Mouse (Mus musculus) megakaryocyte, embryonic 14.5 days (primary cell): ENCODE data around the gene Stk17b. TPM values are rescaled to one million over a fixed set of nuclear protein-coding genes. Genes with fewer than 3 reads are reported as not detected.

Source experiments
- H3K27me3 ChIP-seq: replicated peaks from 2 replicates; pipeline ENCODE3; 2012; ENCODE audit warnings: inconsistent platforms
- H3K36me3 ChIP-seq: replicated peaks from 2 replicates; pipeline ENCODE3; 2012; ENCODE audit warnings: low read length, inconsistent platforms, mixed read lengths
- H3K4me1 ChIP-seq: 2 replicates; pipeline ENCODE4 v1.6.1; 2012; ENCODE audit warnings: inconsistent platforms
- H3K4me3 ChIP-seq: replicated peaks from 2 replicates; pipeline ENCODE3; 2012; ENCODE audit warnings: moderate library complexity, mild to moderate bottlenecking, inconsistent platforms
- H3K9me3 ChIP-seq: 2 replicates; pipeline ENCODE4 v1.6.1; 2012; ENCODE audit warnings: inconsistent platforms
- FLI1 ChIP-seq: IDR thresholded peaks from 2 replicates; pipeline ENCODE4 v1.6.1; 2012; ENCODE audit warnings: low read length, inconsistent platforms, mixed read lengths
- GATA1 ChIP-seq: IDR thresholded peaks from 3 replicates; pipeline ENCODE4 v1.6.1; 2012; ENCODE audit warnings: mixed read lengths, low read length, inconsistent platforms, borderline replicate concordance
- polyA plus RNA-seq: library from polyadenylated mRNA; stranded (reverse); fragments of >175 nt; gene quantifications from 2 replicates; pipeline ENCODE4 v1.2.3, GENCODE M21; 2012; ENCODE audit warnings: low replicate concordance; ENCODE audit not compliant: insufficient read depth

The Stk17b gene
- polyA plus RNA-seq, 1 experiment = 1.4 TPM

GRCm38 (mm10) chr1:53782956-53783355 is 2.1 kb downstream of the Stk17b start:
- peaks cover 48% of the 10 kb centered on the region for H3K4me1 ChIP-seq
- H3K36me3 ChIP-seq = peaks cover 2% of the 10 kb centered on the region
- H3K9me3 ChIP-seq = no peaks in the 10 kb centered on the region
- H3K4me3 ChIP-seq = peak overlapping the region; percentile 99
- H3K27me3 ChIP-seq = no peaks in the 10 kb centered on the region
- TF ChIP-seq FLI1 = no peak
- no peak for TF ChIP-seq GATA1

GRCm38 (mm10) chr1:53782079-53782478 is 2.9 kb downstream of the Stk17b start:
- no peaks in the 10 kb centered on the region for H3K9me3 ChIP-seq
- peaks cover 5% of the 10 kb centered on the region for H3K36me3 ChIP-seq
- TF ChIP-seq FLI1 (no peak), GATA1 (no peak)
- peak overlapping the region; percentile 82 for H3K4me3 ChIP-seq
- no peaks in the 10 kb centered on the region for H3K27me3 ChIP-seq
- H3K4me1 ChIP-seq = peaks cover 48% of the 10 kb centered on the region

- H3K4me1 ChIP-seq = peaks cover 51% of the 10 kb centered on the region
- H3K36me3 ChIP-seq = peaks cover 8% of the 10 kb centered on the region
- TF ChIP-seq GATA1 (no peak), FLI1 (no peak)
- no peaks in the 10 kb centered on the region for H3K9me3 ChIP-seq
- peak overlapping the region; percentile 69 for H3K4me3 ChIP-seq
- no peaks in the 10 kb centered on the region for H3K27me3 ChIP-seq
These were observed 3.7 kb downstream of the Stk17b start for GRCm38 (mm10) chr1:53781311-53781710.

- no peaks in the 10 kb centered on the region for H3K9me3 ChIP-seq
- TF ChIP-seq FLI1 (no peak), GATA1 (no peak)
- no peak overlapping the region for H3K4me3 ChIP-seq
- peaks cover 24% of the 10 kb centered on the region for H3K36me3 ChIP-seq
- peaks cover 71% of the 10 kb centered on the region for H3K4me1 ChIP-seq
- no peaks in the 10 kb centered on the region for H3K27me3 ChIP-seq
These were observed 8.7 kb downstream of the Stk17b start for GRCm38 (mm10) chr1:53776176-53776905.

GRCm38 (mm10) chr1:53775545-53775944 is 9.5 kb downstream of the Stk17b start:
- no peaks in the 10 kb centered on the region for H3K27me3 ChIP-seq
- no peaks in the 10 kb centered on the region for H3K9me3 ChIP-seq
- H3K36me3 ChIP-seq = peaks cover 32% of the 10 kb centered on the region
- no peak for TF ChIP-seq GATA1
- TF ChIP-seq FLI1 = no peak
- peaks cover 67% of the 10 kb centered on the region for H3K4me1 ChIP-seq
- no peak overlapping the region for H3K4me3 ChIP-seq

GRCm38 (mm10) chr1:53775036-53775435 is 10.0 kb downstream of the Stk17b start:
- Histone ChIP-seq H3K4me1 (peaks cover 67% of the 10 kb centered on the region), H3K36me3 (peaks cover 36% of the 10 kb centered on the region), H3K27me3 (no peaks in the 10 kb centered on the region), H3K9me3 (no peaks in the 10 kb centered on the region), H3K4me3 (no peak overlapping the region)
- no peak for TF ChIP-seq GATA1
- TF ChIP-seq FLI1 = no peak

GRCm38 (mm10) chr1:53774571-53774970 is 10.5 kb downstream of the Stk17b start:
- no peaks in the 10 kb centered on the region for H3K9me3 ChIP-seq
- peaks cover 64% of the 10 kb centered on the region for H3K4me1 ChIP-seq
- H3K36me3 ChIP-seq = peaks cover 40% of the 10 kb centered on the region
- TF ChIP-seq FLI1 (no peak), GATA1 (no peak)
- no peaks in the 10 kb centered on the region for H3K27me3 ChIP-seq
- H3K4me3 ChIP-seq = no peak overlapping the region

GRCm38 (mm10) chr1:53773994-53774393 is 11.0 kb downstream of the Stk17b start:
- no peaks in the 10 kb centered on the region for H3K9me3 ChIP-seq
- H3K4me3 ChIP-seq = peak overlapping the region; percentile 86
- TF ChIP-seq GATA1 = no peak
- TF ChIP-seq FLI1 = no peak
- H3K36me3 ChIP-seq = peaks cover 46% of the 10 kb centered on the region
- H3K4me1 ChIP-seq = peaks cover 63% of the 10 kb centered on the region
- no peaks in the 10 kb centered on the region for H3K27me3 ChIP-seq

- Histone ChIP-seq H3K9me3 (no peaks in the 10 kb centered on the region), H3K27me3 (no peaks in the 10 kb centered on the region), H3K36me3 (peaks cover 52% of the 10 kb centered on the region), H3K4me1 (peaks cover 58% of the 10 kb centered on the region), H3K4me3 (no peak overlapping the region)
- no peak for TF ChIP-seq GATA1
- no peak for TF ChIP-seq FLI1
These were observed 12.1 kb downstream of the Stk17b start for GRCm38 (mm10) chr1:53772967-53773366.

- H3K36me3 ChIP-seq = peaks cover 56% of the 10 kb centered on the region
- no peaks in the 10 kb centered on the region for H3K27me3 ChIP-seq
- peaks cover 48% of the 10 kb centered on the region for H3K4me1 ChIP-seq
- no peak overlapping the region for H3K4me3 ChIP-seq
- TF ChIP-seq GATA1 (no peak), FLI1 (no peak)
- H3K9me3 ChIP-seq = no peaks in the 10 kb centered on the region
These were observed 13.5 kb downstream of the Stk17b start for GRCm38 (mm10) chr1:53771476-53771875.

- TF ChIP-seq FLI1 (no peak), GATA1 (no peak)
- H3K4me1 ChIP-seq = peaks cover 47% of the 10 kb centered on the region
- H3K9me3 ChIP-seq = no peaks in the 10 kb centered on the region
- H3K27me3 ChIP-seq = no peaks in the 10 kb centered on the region
- H3K4me3 ChIP-seq = no peak overlapping the region
- peaks cover 88% of the 10 kb centered on the region for H3K36me3 ChIP-seq
These were observed 18.9 kb downstream of the Stk17b start for GRCm38 (mm10) chr1:53766112-53766511.
